Mouse (Mus musculus) brain, embryonic 14.5 days (tissue): Measurements from ENCODE around the gene C2cd5.

Experiments
- CTCF ChIP-seq: fragments of 200-500 bp; IDR thresholded peaks from 2 replicates; pipeline ENCODE4 v1.5.1; 2012; ENCODE audit warnings: inconsistent platforms, mild to moderate bottlenecking, moderate library complexity, borderline replicate concordance; ENCODE audit not compliant: insufficient read depth, insufficient read length; ENCODE audit errors: extremely low read depth
- POLR2A ChIP-seq: fragments of 200-500 bp; IDR thresholded peaks from 2 replicates; pipeline ENCODE4 v1.6.1; 2012; ENCODE audit warnings: mild to moderate bottlenecking, inconsistent platforms, borderline replicate concordance; ENCODE audit not compliant: poor library complexity, insufficient read depth, insufficient read length, severe bottlenecking; ENCODE audit errors: extremely low read depth

- TF ChIP-seq CTCF (no peak), POLR2A (no peak)
Measured at GRCm38 (mm10) chr6:143073476-143073875, 26.5 kb downstream of the C2cd5 start.
